Mouse (Mus musculus): ENCODE measurements around the gene Cdhr1. TPM values are rescaled to one million over a fixed set of nuclear protein-coding genes. Genes with fewer than 3 reads are reported as not detected.

The Cdhr1 gene
- polyA plus RNA-seq (2012; rRNA removed): 3.3 and 3.4 TPM in 2 replicates

GRCm38 (mm10) chr14:37097956-37098530 lies at the start of gene Cdhr1:
Cdhr1 (minus strand) TSS chr14:37098347.

GRCm38 (mm10) chr14:37135127-37135593 lies 37.0 kb upstream of the Cdhr1 start, which contains the start of gene Ghitm:
Ghitm (minus strand) TSS chr14:37135272.

DNA sequence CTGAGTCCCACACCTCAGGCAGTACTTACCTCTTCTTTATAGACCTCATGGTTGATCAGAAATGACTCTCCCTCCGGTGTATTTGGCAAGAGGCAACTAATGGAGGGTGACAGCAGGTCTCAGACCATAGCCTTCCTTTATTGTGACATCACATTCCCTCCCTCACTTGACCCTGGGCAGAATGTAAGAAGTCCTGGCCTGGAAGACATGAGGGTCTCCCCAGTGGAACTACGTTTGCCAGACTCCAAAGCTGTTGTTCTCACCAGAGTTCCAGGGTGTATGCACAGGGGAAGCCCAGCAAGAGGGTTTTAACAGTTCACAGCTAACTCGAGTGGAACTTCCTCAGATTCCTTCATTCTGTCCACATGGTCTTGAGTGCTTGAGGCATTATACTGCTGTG lies 15.8 kb upstream of the Cdhr1 start, which contains the start of gene 2610528A11Rik:
TSS of gene 2610528A11Rik (minus strand) at position 101 of the 400 bp plus-strand sequence.

DNA sequence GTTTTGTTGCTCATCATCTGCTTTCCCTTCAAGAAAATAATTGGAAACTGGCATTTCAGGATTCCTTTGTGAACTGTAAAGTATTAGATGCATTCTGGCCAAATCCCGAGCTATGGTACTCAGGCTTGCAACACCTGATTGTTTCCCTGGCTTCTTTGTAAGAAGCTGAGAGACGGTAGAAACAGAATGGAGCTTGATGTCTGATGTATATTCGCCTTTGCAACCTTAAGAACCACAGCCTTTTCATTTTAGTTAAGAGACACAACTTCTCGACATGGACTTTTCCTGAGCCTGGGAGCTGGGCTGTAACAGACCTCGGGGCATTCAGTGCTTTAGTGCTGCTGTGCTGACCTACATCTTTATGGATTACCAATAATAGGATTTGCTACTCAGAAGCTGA lies 30.5 kb downstream of the Cdhr1 start, which contains the start of gene Lrit2:
TSS of gene Lrit2 (plus strand) at position 301 of the 400 bp plus-strand sequence.

GRCm38 (mm10) chr14:37048914-37049410 lies 49.2 kb downstream of the Cdhr1 start, which contains the start of gene Rgr:
Rgr (minus strand) TSS chr14:37048964.

Other genes starting within 250 kb of the Cdhr1 start
- 10.1 and 10.2 TPM in 2 replicates for gene Ccser2, start 129.6 kb downstream of the Cdhr1 start, polyA plus RNA-seq (2012; rRNA removed)
- gene Rgr, start 49.4 kb downstream of the Cdhr1 start, polyA plus RNA-seq (2012; rRNA removed): 0.23 TPM in 1 of 2 replicates, not detected in the other
- not detected in 2 replicates for gene Lrit1, start 43.5 kb downstream of the Cdhr1 start, polyA plus RNA-seq (2012; rRNA removed)
- gene Lrit2, start 30.4 kb downstream of the Cdhr1 start, polyA plus RNA-seq (2012; rRNA removed): not detected in 2 replicates
- gene 2610528A11Rik, start 15.7 kb upstream of the Cdhr1 start, polyA plus RNA-seq (2012; rRNA removed): 656 and 706 TPM in 2 replicates
- 88.1 and 104 TPM in 2 replicates for gene Ghitm, start 36.9 kb upstream of the Cdhr1 start, polyA plus RNA-seq (2012; rRNA removed)